Mouse (Mus musculus): ENCODE results near the gene Ppwd1. TPM values are rescaled to one million over a fixed set of nuclear protein-coding genes. Genes with fewer than 3 reads are reported as not detected.

Ppwd1 gene
- polyA plus RNA-seq, 1 experiment from 2014 or later, result 8.4 TPM

DNA sequence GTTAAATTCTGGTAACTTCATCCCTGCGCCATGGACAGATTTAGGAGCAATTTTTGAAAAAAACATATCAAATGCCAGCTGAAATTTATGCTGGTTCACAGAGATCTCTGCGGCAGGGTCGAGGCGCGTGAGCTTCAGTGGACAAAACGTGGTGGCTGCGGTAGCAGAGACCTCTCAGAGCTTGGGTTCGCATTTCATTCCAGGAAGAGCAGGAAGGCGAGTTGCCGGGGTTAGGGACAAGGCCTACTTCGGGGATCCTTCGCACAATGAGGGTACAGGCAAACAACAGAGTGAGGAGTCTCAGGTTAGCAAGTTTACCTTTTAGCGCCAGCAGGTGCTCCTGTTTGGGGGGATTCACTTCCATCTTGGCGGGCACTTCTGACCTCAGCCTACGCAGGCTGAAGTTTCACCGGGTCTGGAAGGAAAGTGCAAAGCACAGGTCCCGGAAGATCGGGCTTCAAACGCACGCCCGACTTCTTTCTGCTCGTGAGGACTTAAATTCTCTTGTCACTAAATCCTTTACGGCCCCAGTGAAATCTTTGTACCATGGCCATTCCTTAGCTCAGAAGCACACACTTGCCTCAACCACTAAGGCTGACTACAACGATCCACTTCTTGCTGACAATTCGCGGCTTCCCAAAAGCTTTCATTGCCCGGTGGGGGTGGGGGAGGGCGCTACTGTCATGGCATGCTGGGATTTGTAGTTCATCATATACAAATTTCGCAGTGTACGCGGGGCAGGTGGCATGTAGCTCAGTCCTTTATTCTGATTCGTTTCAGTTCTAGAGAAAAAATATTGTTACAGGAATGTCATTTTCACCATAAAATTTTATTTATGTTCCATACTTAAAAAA is 50.6 kb downstream of the Ppwd1 start, which contains the start of gene Trappc13:
TSS of gene Trappc13 (minus strand) at position 674 of the 854 bp plus-strand sequence.
- Histone ChIP-seq H3K9ac (ENCODE audit: low read depth, low read length) (peak within 1 kb of the TSS; percentile 97), H3K4me1 (ENCODE audit: control insufficient read depth, low read depth, low read length) (peaks cover 10% of the 10 kb centered on the region), H3K4me3 (ENCODE audit: low read depth, low read length) (peak within 1 kb of the TSS; percentile 98), H3K36me3 (ENCODE audit: control insufficient read depth, insufficient read depth) (no peaks in the 10 kb centered on the region; the same call in 1 of the 2 replicates), H3K27ac (ENCODE audit: low read length) (peak within 1 kb of the TSS; percentile 96), H3K27me3 (ENCODE audit: control insufficient read depth, insufficient read depth, low read depth, low read length) (no peaks in the 10 kb centered on the region), H3K4me2 (ENCODE audit: low read depth, low read length) (peak within 1 kb of the TSS; percentile 84), H3K9me3 (replicated peaks; ENCODE audit: control insufficient read depth, low read length) (no peaks in the 10 kb centered on the region)
- peak; percentile 82 for ATAC-seq (ENCODE audit: low read depth)
- WGBS (ENCODE audit: insufficient replicate concordance), result under 1% methylated on average over 32 of the region's 32 CpGs

DNA sequence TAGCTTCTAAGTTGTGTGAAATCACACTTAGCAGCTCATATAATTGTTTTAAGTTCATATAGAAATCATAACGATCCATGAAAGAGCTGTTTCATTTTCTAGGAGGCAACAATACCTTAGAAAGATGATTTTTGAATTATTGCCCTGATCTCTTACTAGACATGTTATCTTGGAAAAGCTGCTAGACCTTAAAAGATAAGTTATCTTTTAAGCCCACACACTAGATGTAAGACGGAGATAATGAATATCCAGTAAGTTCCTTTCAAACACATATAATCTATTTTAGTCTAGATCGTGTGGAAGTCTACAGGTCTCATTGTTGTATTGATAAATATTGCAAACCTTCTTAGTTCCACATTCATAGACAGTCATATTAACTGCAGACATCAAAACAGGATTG is 51.8 kb downstream of the Ppwd1 start:
- H3K9ac ChIP-seq (ENCODE audit: low read depth, low read length), result peak overlapping the region; percentile 41

DNA sequence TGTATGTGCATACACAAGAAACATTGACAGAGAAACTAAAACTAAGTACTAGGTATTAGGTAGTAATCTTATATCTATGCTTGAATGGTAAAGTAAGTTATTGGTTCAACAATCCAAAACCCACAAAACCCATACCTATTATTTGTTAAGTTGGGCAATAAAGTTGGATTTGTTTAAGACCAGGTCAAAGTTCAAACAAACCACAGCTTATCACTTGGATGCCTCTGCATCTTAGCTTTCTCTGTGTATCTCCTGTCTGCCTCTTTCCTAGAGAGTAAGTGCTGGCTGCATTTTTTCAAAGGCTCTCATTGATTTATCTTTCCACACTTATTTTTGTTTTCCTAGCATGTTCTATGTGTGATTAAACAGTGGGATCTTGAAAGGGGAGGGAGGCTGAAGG is 56.1 kb downstream of the Ppwd1 start:
- Histone ChIP-seq H3K4me3 (ENCODE audit: low read depth, low read length) (no peak overlapping the region), H3K27me3 (ENCODE audit: control insufficient read depth, insufficient read depth, low read depth, low read length) (no peaks in the 10 kb centered on the region), H3K4me2 (ENCODE audit: low read depth, low read length) (no peak overlapping the region), H3K27ac (ENCODE audit: low read length) (no peak overlapping the region), H3K36me3 (ENCODE audit: control insufficient read depth, insufficient read depth) (no peaks in the 10 kb centered on the region; the same call in 1 of the 2 replicates), H3K9me3 (replicated peaks; ENCODE audit: control insufficient read depth, low read length) (no peaks in the 10 kb centered on the region), H3K9ac (ENCODE audit: low read depth, low read length) (no peak overlapping the region), H3K4me1 (ENCODE audit: control insufficient read depth, low read depth, low read length) (peaks cover 14% of the 10 kb centered on the region)
- ATAC-seq (ENCODE audit: low read depth), result peak; percentile 53; the same call in 1 of the 2 replicates

More for the DNA sequence above, 51.8 kb downstream of the Ppwd1 start:
- Histone ChIP-seq H3K4me1 (ENCODE audit: control insufficient read depth, low read depth, low read length) (peaks cover 14% of the 10 kb centered on the region), H3K27ac (ENCODE audit: low read length) (no peak overlapping the region), H3K9me3 (replicated peaks; ENCODE audit: control insufficient read depth, low read length) (no peaks in the 10 kb centered on the region), H3K4me2 (ENCODE audit: low read depth, low read length) (peak overlapping the region; percentile 84), H3K36me3 (ENCODE audit: control insufficient read depth, insufficient read depth) (no peaks in the 10 kb centered on the region; the same call in 1 of the 2 replicates), H3K4me3 (ENCODE audit: low read depth, low read length) (peak overlapping the region; percentile 62), H3K27me3 (ENCODE audit: control insufficient read depth, insufficient read depth, low read depth, low read length) (no peaks in the 10 kb centered on the region)
- no peak for ATAC-seq (ENCODE audit: low read depth)
- WGBS (ENCODE audit: insufficient replicate concordance), result 32% methylated on average over 3 of the region's 3 CpGs

DNA sequence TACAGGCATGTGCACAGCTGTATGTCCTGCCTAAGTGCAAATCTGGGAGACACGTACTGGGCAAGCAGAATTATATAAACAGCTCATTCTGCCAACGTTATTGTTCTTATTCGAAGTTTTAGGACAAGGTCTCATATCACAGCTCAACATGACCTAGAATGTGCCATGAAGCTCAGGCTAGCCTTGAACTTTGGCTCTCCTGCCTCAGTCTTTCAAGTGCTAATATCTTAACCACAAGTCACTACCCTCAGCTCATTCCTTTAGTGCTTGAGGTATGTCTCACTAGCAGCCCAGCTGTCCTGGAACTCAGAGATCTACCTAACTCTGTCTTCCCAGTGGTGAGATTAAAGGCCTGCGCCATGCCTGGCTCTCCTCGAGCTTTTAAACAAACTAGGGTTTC is 56.9 kb downstream of the Ppwd1 start:
- Histone ChIP-seq H3K36me3 (ENCODE audit: control insufficient read depth, insufficient read depth) (peaks cover 3% of the 10 kb centered on the region; the same call in 1 of the 2 replicates), H3K9ac (ENCODE audit: low read depth, low read length) (no peak overlapping the region), H3K9me3 (replicated peaks; ENCODE audit: control insufficient read depth, low read length) (no peaks in the 10 kb centered on the region), H3K4me3 (ENCODE audit: low read depth, low read length) (no peak overlapping the region), H3K27ac (ENCODE audit: low read length) (no peak overlapping the region), H3K4me1 (ENCODE audit: control insufficient read depth, low read depth, low read length) (peaks cover 12% of the 10 kb centered on the region), H3K4me2 (ENCODE audit: low read depth, low read length) (no peak overlapping the region), H3K27me3 (ENCODE audit: control insufficient read depth, insufficient read depth, low read depth, low read length) (no peaks in the 10 kb centered on the region)
- 85% methylated on average over 5 of the region's 5 CpGs for WGBS (ENCODE audit: insufficient replicate concordance)
- ATAC-seq (ENCODE audit: low read depth), result no peak

DNA sequence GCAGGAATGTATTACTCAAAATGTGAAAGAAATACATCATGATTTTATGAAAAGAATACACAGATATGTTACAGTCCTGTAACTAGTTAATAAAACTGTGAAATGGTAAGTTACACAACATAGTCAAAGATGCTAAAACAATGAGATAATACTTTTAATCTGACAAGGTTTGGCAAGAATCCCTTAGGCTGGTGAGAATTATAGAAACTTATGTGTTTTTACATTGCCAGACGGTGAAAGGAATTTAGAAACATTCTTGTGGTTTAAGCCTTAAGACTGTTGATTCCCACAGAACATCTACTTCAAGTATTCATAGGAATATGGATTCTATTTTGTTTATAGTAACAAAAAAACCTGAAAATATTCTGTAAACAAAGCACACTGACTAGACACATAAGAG is 73.0 kb downstream of the Ppwd1 start:
- H3K36me3 ChIP-seq (ENCODE audit: control insufficient read depth, insufficient read depth), result peaks cover 11% of the 10 kb centered on the region
- no peak for ATAC-seq (ENCODE audit: low read depth)
- 81% methylated on average over 1 of the region's 1 CpGs for WGBS (ENCODE audit: insufficient replicate concordance)

More for the DNA sequence above, 73.0 kb downstream of the Ppwd1 start:
- no peaks in the 10 kb centered on the region for H3K4me1 ChIP-seq (ENCODE audit: control insufficient read depth, low read depth, low read length)
- H3K27ac ChIP-seq (ENCODE audit: low read length), result no peak overlapping the region
- H3K4me2 ChIP-seq (ENCODE audit: low read depth, low read length), result no peak overlapping the region
- H3K27me3 ChIP-seq (ENCODE audit: control insufficient read depth, insufficient read depth, low read depth, low read length), result no peaks in the 10 kb centered on the region
- no peak overlapping the region for H3K4me3 ChIP-seq (ENCODE audit: low read depth, low read length)
- H3K9me3 ChIP-seq (replicated peaks; ENCODE audit: control insufficient read depth, low read length), result no peaks in the 10 kb centered on the region
- H3K9ac ChIP-seq (ENCODE audit: low read depth, low read length), result no peak overlapping the region

Other genes starting within 250 kb of the Ppwd1 start
- 14.4 and 18.3 TPM in 2 replicates for gene Nln, start 119.2 kb downstream of the Ppwd1 start, polyA plus RNA-seq (2015; fragmentation: Nextera tagmentation; extraction: Ambion mirVana)
- gene Sgtb, start 119.1 kb downstream of the Ppwd1 start, polyA plus RNA-seq (2015; fragmentation: Nextera tagmentation; extraction: Ambion mirVana), result 0.53 and 0.54 TPM in 2 replicates
- gene Trappc13, start 50.4 kb downstream of the Ppwd1 start, polyA plus RNA-seq (2015; fragmentation: Nextera tagmentation; extraction: Ambion mirVana), result 21.0 and 22.4 TPM in 2 replicates
- gene Trim23, start 50.0 kb downstream of the Ppwd1 start, polyA plus RNA-seq (2015; fragmentation: Nextera tagmentation; extraction: Ambion mirVana), result 9.1 and 9.6 TPM in 2 replicates
- gene Cenpk, start 232 bp downstream of the Ppwd1 start, polyA plus RNA-seq (2015; fragmentation: Nextera tagmentation; extraction: Ambion mirVana), result 50.1 and 64.2 TPM in 2 replicates
- 0.25 and 0.27 TPM in 2 replicates for gene Adamts6, start 59.0 kb upstream of the Ppwd1 start, polyA plus RNA-seq (2015; fragmentation: Nextera tagmentation; extraction: Ambion mirVana)

All from liver, embryonic 16.5 days (tissue).